Mouse (Mus musculus): Measurements from ENCODE around the gene Tmc6. TPM values are rescaled to one million over a fixed set of nuclear protein-coding genes. Genes with fewer than 3 reads are reported as not detected.
A peak's percentile ranks its signal among the peaks of the same experiment; 100 is the strongest.

Tmc6 gene
- polyA plus RNA-seq, 1 experiment from 2014 or later = 20.2 TPM

DNA sequence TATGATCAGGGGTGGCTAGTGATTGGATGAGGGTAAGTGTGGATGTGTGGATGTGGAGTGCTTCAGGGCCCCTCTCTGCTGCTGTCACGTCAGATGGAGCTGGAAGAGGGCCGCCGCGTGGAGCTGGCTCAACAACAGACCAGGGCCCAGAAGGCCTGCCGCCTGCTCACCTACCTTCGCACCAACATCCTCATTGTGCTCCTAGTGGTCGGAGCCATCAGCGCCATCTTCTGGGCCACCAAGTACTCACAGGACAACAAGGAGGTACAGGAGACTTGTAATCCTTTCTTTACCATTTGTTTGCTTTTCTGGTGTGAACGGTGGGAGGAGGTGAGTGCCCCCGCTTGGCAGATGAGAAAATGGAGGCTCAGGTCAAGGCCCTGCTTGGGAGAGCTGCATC is 4.3 kb upstream of the Tmc6 start:
- TF ChIP-seq CTCF (IDR thresholded peaks at IDR 0.05; ENCODE audit: low read depth) (peak; percentile 89), EP300 (IDR thresholded peaks at IDR 0.05; ENCODE audit: low read depth) (no peak)
- DNase-seq (peak; percentile 78), ATAC-seq (no peak)
- 10% methylated on average over 10 of the region's 10 CpGs for WGBS (ENCODE audit: insufficient replicate concordance)
- Histone ChIP-seq H3K4me3 (ENCODE audit: low read depth, low read length) (no peak overlapping the region), H3K27me3 (ENCODE audit: insufficient read depth, low read length) (no peaks in the 10 kb centered on the region), H3K4me1 (ENCODE audit: insufficient read depth) (peaks cover 18% of the 10 kb centered on the region), H3K9ac (replicated peaks) (peak overlapping the region; percentile 26; the same call in 1 of the 2 replicates), H3K9me3 (ENCODE audit: low read length) (no peaks in the 10 kb centered on the region), H3K4me2 (ENCODE audit: low read depth, low read length) (no peak overlapping the region), H3K27ac (ENCODE audit: low read depth) (no peak overlapping the region), H3K36me3 (replicated peaks; ENCODE audit: insufficient read depth, low read length) (peaks cover 32% of the 10 kb centered on the region)

DNA sequence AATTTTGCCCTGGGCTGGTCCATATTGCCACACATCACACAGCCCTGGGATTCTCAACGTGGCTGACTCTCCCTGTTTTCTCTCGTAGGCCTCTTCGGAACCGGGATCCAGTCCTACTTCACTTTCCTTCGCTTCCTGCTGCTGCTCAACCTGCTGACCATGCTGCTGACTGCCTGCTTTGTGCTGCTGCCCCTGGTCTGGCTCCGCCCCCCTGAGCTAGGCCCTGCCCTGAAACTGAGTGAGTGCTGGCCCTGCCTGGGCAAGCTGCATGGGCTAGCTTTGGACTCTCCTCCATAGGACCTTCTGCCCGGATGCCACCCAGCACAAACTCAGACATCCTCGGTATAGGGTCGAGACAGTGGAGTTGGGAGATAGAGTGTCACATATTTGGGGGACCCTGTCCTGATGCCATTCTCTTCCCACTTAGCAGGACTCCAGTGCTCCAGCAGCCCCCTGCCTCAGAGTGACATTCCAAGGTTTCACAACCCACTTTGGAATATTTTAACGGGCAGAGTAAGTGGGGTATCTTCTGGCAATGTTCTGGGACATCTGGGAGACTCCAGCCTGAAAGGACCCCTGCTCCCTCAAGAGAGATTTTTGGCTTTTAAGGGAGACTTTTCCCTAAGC is 1.8 kb upstream of the Tmc6 start:
- peaks cover 11% of the 10 kb centered on the region for H3K4me1 ChIP-seq (ENCODE audit: insufficient read depth)
- H3K4me2 ChIP-seq (ENCODE audit: low read depth, low read length) = peak overlapping the region; percentile 97
- ATAC-seq = no peak
- WGBS (ENCODE audit: insufficient replicate concordance) = 49% methylated on average over 10 of the region's 10 CpGs
- DNase-seq = peak; percentile 78
- peaks cover 29% of the 10 kb centered on the region for H3K36me3 ChIP-seq (replicated peaks; ENCODE audit: insufficient read depth, low read length)
- no peaks in the 10 kb centered on the region for H3K27me3 ChIP-seq (ENCODE audit: insufficient read depth, low read length)
- H3K27ac ChIP-seq (ENCODE audit: low read depth) = peak overlapping the region; percentile 97
- no peaks in the 10 kb centered on the region for H3K9me3 ChIP-seq (ENCODE audit: low read length)
- TF ChIP-seq EP300 (IDR thresholded peaks at IDR 0.05; ENCODE audit: low read depth) = no peak
- no peak for TF ChIP-seq CTCF (IDR thresholded peaks at IDR 0.05; ENCODE audit: low read depth)
- peak overlapping the region; percentile 89 for H3K9ac ChIP-seq (replicated peaks)
- peak overlapping the region; percentile 82 for H3K4me3 ChIP-seq (ENCODE audit: low read depth, low read length)

DNA sequence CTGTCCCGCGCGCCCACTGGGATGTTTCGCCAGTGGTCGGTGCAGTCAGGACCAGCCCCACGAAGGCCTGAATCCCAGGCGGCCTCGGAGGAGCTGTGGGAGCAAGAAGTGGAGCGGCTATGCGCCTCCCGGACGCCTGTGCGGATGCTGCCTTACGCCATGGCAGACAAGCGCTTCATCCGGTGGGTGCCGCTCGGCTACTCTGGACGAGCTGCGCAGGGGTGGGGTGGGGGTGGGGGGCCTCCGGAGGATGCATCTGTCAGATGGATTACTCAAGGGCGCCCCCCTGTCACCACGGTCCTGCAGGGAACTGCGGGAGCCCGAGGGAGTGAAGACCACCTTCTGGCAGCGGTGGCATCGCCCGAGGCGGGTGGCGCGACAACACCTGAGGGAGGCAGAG is 1.1 kb upstream of the Tmc6 start:
- Histone ChIP-seq H3K9me3 (ENCODE audit: low read length) (no peaks in the 10 kb centered on the region), H3K9ac (replicated peaks) (peak overlapping the region; percentile 89), H3K4me1 (ENCODE audit: insufficient read depth) (peaks cover 18% of the 10 kb centered on the region), H3K27ac (ENCODE audit: low read depth) (peak overlapping the region; percentile 97), H3K27me3 (ENCODE audit: insufficient read depth, low read length) (no peaks in the 10 kb centered on the region), H3K4me3 (ENCODE audit: low read depth, low read length) (peak overlapping the region; percentile 82), H3K4me2 (ENCODE audit: low read depth, low read length) (peak overlapping the region; percentile 97), H3K36me3 (replicated peaks; ENCODE audit: insufficient read depth, low read length) (peaks cover 36% of the 10 kb centered on the region)
- peak; percentile 65 for TF ChIP-seq CTCF (IDR thresholded peaks at IDR 0.05; ENCODE audit: low read depth)
- TF ChIP-seq EP300 (IDR thresholded peaks at IDR 0.05; ENCODE audit: low read depth) = no peak
- peak; percentile 86 for DNase-seq
- WGBS (ENCODE audit: insufficient replicate concordance) = 2% methylated on average over 31 of the region's 31 CpGs
- ATAC-seq = no peak

DNA sequence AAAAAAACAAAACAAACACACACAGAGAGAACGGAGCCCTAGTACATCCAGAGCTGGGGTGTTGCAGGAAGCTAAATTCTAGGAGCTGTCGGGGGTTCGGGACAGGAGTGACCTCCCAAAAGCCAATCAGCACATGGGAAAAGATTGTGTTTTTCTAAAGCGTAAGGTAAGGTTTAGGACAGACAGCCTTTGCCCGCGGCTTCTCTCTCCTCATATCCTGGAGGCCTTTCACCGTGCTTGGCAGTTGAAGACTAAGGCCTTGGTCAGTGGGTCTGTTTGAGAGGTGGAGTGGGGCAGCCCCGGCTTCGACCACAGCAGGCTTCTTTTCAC is 672 bp upstream of the Tmc6 start:
- Histone ChIP-seq H3K9me3 (ENCODE audit: low read length) (no peaks in the 10 kb centered on the region), H3K4me2 (ENCODE audit: low read depth, low read length) (peak overlapping the region; percentile 97), H3K36me3 (replicated peaks; ENCODE audit: insufficient read depth, low read length) (peaks cover 40% of the 10 kb centered on the region), H3K9ac (replicated peaks) (peak overlapping the region; percentile 89), H3K27me3 (ENCODE audit: insufficient read depth, low read length) (no peaks in the 10 kb centered on the region), H3K27ac (ENCODE audit: low read depth) (peak overlapping the region; percentile 97), H3K4me1 (ENCODE audit: insufficient read depth) (peaks cover 22% of the 10 kb centered on the region), H3K4me3 (ENCODE audit: low read depth, low read length) (peak overlapping the region; percentile 82)
- WGBS (ENCODE audit: insufficient replicate concordance) = 18% methylated on average over 9 of the region's 9 CpGs
- no peak for DNase-seq
- TF ChIP-seq CTCF (IDR thresholded peaks at IDR 0.05; ENCODE audit: low read depth) (no peak), EP300 (IDR thresholded peaks at IDR 0.05; ENCODE audit: low read depth) (no peak)
- ATAC-seq = no peak

DNA sequence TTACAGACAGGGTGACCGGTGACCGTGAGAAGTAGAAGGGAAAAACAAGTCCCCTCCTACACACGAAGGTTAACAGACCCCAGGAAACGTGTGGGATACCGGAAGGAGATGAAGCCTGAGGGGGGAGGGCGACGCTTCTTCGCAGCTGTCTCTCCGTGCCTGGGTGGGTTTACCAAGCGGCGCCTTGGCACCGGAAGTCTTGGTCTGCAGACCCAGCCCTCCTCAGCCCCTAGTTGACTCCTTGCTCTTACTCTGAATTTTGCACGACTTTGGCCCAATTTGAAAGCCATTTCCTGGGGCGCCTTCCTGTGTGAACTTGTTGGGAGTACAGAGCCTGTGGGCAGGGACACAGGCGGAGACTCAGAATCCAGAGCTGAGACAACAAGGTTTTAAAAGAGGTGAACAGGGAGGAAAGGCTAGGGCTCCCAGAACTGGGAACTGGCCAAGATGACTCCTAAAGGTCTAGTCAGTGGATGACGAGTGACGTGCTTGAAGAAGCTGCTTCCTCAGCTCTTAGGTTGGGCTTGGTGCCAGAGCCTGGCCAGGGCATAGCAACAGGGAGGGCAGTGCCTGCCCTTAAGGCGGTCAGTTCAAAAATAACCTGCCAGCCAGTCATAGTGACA is 688 bp downstream of the Tmc6 start:
- Histone ChIP-seq H3K9me3 (ENCODE audit: low read length) (no peaks in the 10 kb centered on the region), H3K27ac (ENCODE audit: low read depth) (peak overlapping the region; percentile 97), H3K36me3 (replicated peaks; ENCODE audit: insufficient read depth, low read length) (peaks cover 44% of the 10 kb centered on the region), H3K4me1 (ENCODE audit: insufficient read depth) (peaks cover 30% of the 10 kb centered on the region), H3K27me3 (ENCODE audit: insufficient read depth, low read length) (no peaks in the 10 kb centered on the region), H3K9ac (replicated peaks) (peak overlapping the region; percentile 89), H3K4me2 (ENCODE audit: low read depth, low read length) (peak overlapping the region; percentile 97), H3K4me3 (ENCODE audit: low read depth, low read length) (peak overlapping the region; percentile 82)
- TF ChIP-seq EP300 (IDR thresholded peaks at IDR 0.05; ENCODE audit: low read depth) (no peak), CTCF (IDR thresholded peaks at IDR 0.05; ENCODE audit: low read depth) (no peak)
- ATAC-seq (peak; percentile 18), DNase-seq (peak; percentile 79)
- WGBS (ENCODE audit: insufficient replicate concordance) = 9% methylated on average over 18 of the region's 18 CpGs

DNA sequence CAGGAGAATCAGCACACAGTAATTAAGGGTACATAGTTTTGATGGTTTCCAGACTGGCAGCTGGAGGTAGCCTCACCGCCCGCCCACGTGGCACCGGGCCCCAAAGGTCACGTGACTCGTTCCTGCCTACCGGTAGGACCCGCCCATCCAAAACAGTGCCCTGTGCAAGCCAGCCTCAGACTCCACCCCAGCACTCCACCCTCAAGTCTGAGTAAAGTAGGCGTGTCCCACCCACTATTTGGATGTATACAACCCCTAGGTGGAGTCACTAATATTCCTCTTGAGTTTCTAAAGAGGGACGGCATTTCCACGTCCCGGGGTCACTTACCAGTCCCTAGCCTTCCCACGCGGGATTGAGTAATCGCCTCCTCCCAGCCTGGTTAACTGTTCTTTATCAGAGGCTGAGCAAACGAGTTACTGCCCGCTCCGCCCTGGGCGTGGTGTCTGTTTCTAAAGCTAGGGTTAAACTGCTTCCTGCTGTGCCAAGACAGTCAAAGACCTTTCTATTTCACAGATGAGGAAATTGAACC is 1.4 kb downstream of the Tmc6 start:
- TF ChIP-seq CTCF (IDR thresholded peaks at IDR 0.05; ENCODE audit: low read depth) (peak; percentile 50), EP300 (IDR thresholded peaks at IDR 0.05; ENCODE audit: low read depth) (peak; percentile 95)
- peaks cover 30% of the 10 kb centered on the region for H3K4me1 ChIP-seq (ENCODE audit: insufficient read depth)

More for the DNA sequence above, 1.4 kb downstream of the Tmc6 start:
- Histone ChIP-seq H3K4me2 (ENCODE audit: low read depth, low read length) (peak overlapping the region; percentile 97), H3K36me3 (replicated peaks; ENCODE audit: insufficient read depth, low read length) (peaks cover 48% of the 10 kb centered on the region), H3K27me3 (ENCODE audit: insufficient read depth, low read length) (no peaks in the 10 kb centered on the region), H3K9me3 (ENCODE audit: low read length) (no peaks in the 10 kb centered on the region), H3K27ac (ENCODE audit: low read depth) (peak overlapping the region; percentile 97), H3K4me3 (ENCODE audit: low read depth, low read length) (peak overlapping the region; percentile 82), H3K9ac (replicated peaks) (peak overlapping the region; percentile 89)
- WGBS (ENCODE audit: insufficient replicate concordance) = 0% methylated on average over 19 of the region's 19 CpGs
- peak; percentile 95 for DNase-seq
- ATAC-seq = peak; percentile 79

Data from liver, postnatal 0 days (tissue).